Mouse (Mus musculus) adrenal gland, postnatal 10 days (tissue): ENCODE data around the gene Gdpgp1. TPM values are rescaled to one million over a fixed set of nuclear protein-coding genes. Genes with fewer than 3 reads are reported as not detected.

ENCODE experiments used
- DNase-seq: peaks from one replicate; pipeline ENCODE4 v3.0.0; 2021; ENCODE audit warnings: mixed read lengths
- total RNA-seq, 2 experiments: library from RNA; stranded (reverse); gene quantifications; 2 replicates each; pipeline ENCODE4 v1.2.3; 2021

The Gdpgp1 gene
- total RNA-seq, 2 experiments from 2014 or later, result 3.0 to 3.9 TPM

DNA sequence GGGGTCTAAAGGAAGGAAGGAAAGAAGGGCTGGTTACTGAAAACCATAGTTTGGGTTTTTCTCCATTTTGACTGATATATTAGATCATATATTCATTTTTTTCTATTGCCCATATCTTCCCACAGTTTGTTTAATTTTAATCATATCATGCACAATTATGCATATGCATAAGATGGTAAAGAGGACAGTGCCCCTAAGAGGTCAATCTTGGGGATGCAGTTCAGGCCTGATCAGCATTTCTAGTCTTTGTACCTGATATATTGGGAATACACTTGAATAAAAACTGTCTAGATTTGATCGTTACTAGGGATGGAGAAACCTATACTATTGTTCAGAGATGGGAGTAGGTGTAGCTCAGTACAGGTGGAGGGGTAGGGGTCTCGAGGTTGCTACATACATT lies 48.3 kb downstream of the Gdpgp1 start:
- DNase-seq, result no peak

DNA sequence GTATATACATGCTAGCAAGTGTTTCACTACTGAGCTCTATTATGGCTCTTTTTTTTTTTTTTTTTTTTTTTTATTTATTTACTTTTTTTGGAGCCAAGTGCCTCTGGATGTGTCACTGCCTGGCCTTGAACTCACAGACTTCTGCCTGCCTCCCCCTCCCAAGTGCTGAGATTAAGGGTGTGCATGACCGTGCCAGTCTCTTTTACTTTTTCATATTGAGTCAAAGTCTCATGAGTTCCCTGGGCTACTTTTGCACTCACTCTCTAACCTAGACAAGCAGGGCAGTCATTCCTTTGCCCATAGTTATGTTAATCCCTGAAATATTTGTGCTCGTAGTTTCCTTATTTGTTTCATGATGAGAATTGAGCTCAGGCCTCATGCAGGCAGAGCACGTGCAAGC lies 49.0 kb downstream of the Gdpgp1 start:
- peak; percentile 29 for DNase-seq

DNA sequence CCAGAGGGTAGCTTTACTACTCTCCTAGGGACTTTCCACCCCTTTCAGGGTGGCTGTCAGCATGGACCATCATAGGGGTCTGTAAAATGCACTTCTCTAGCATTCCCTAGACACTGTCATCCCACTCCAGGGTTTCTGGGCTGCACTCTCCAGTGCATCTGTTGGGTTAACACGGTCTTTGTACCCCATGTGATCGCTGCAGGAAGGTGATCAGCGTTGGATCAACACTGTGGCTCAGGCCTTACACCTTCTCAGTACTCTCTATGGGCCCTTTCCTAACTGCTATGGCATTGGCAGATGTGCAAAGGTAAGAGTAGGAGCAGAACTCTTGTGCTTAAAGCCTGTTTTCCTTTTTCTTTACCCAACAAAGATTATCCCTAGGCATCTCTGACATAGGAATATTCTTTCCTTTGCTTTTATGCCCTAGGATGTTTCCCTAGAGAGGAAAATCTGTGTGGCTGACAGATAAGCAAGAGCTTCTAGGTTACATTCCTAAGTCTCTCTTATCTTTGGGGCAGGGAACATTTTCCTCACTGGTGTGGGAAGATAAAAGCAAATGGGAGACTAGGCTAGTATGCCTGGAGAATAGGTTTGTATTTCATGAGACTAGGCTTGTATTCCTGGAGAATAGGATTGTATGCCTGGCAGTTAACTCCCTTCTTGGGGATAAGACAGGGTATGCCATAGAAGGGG lies 50.7 kb downstream of the Gdpgp1 start:
- no peak for DNase-seq

DNA sequence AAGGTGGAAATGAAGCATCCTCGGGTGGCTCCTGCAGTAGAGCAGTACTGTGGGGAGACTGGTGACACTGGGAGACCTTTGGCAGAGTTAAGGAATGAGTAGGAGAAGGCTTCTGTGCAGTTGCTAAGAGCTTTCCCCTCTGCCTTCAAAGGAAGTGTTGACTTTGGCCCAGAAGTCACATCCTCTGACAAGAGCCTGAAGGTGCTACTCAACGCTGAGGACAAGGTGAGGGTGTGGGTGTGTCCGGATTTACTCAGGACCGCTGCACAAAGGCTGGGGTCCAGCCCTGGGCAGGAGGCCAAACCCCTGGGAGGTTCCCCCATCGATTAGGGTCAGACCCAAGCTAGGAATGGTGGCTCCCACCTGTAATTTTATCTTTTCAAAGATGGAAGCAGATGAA lies 51.7 kb downstream of the Gdpgp1 start:
- no peak for DNase-seq

DNA sequence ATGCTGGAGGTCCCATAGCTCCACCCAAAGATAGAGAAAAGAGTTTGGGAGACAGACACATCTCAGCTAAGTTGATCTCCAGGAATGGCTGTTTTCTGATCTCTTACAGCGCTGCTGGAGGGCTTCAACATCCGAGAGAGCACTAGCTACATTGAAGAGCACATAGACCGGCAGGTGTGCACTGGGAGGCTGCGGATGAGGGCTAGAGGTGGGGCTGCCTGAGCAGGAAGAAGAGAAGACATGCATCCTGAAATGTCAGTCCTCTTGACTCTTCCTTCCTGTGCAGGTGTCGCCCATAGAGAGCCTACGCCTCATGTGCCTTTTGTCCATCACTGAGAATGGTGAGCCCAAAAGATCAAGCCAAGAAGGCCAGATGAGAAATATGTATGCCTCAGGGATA lies 53.1 kb downstream of the Gdpgp1 start:
- DNase-seq, result no peak

DNA sequence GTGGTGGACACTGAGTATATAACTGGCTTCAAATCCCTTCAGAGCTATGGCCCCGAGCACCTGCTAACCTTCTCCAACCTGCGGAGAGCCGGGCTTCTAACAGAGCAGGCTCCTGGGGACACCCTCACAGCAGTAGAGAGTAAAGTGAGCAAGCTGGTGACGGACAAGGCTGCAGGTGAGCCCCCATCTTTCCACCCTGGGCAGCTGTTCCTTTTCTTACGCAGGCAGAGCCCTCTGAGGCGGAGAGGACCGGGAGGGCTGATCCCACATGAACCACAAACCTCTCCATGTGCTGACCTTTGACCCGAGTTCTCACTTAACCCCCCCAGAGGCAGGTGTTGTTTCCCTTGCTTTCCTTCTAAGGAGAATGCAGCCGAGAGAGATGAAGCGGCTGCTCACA lies 55.1 kb downstream of the Gdpgp1 start:
- DNase-seq, result no peak

Other genes starting within 250 kb of the Gdpgp1 start
- gene Zfp710, start 208.1 kb upstream of the Gdpgp1 start, total RNA-seq, result 10 to 100 TPM; 18.7 to 26.9 TPM
- 100 to 1,000 TPM; 386 to 496 TPM for gene Idh2, start 117.5 kb upstream of the Gdpgp1 start, total RNA-seq
- 10 to 100 TPM; 39.0 to 44.3 TPM for gene Sema4b, start 46.0 kb upstream of the Gdpgp1 start, total RNA-seq
- gene Cib1, start 52 bp upstream of the Gdpgp1 start, total RNA-seq, result 10 to 100 TPM; 50.6 to 54.9 TPM
- 1 to 10 TPM; 1.1 to 1.8 TPM for gene Ttll13, start 13.5 kb downstream of the Gdpgp1 start, total RNA-seq
- 10 to 100 TPM; 38.7 to 47.4 TPM for gene Ngrn, start 28.4 kb downstream of the Gdpgp1 start, total RNA-seq
- 10 to 100 TPM; 14.5 to 18.3 TPM for gene Vps33b, start 36.8 kb downstream of the Gdpgp1 start, total RNA-seq
- 10 to 100 TPM; 38.9 to 43.4 TPM for gene Prc1, start 61.6 kb downstream of the Gdpgp1 start, total RNA-seq
- gene Rccd1, start 91.6 kb downstream of the Gdpgp1 start, total RNA-seq, result 10 to 100 TPM in 1 of 2 experiments, 1 to 10 TPM in 1; 8.4 to 13.8 TPM
- gene Unc45a, start 108.1 kb downstream of the Gdpgp1 start, total RNA-seq, result 10 to 100 TPM; 40.8 to 44.6 TPM
- 10 to 100 TPM; 45.3 to 54.8 TPM for gene Hddc3, start 110.2 kb downstream of the Gdpgp1 start, total RNA-seq
- gene Man2a2, start 138.5 kb downstream of the Gdpgp1 start, total RNA-seq, result 10 to 100 TPM; 56.2 to 93.5 TPM
- gene Fes, start 155.1 kb downstream of the Gdpgp1 start, total RNA-seq, result 10 to 100 TPM; 13.2 to 17.1 TPM
- 100 to 1,000 TPM; 113 to 129 TPM for gene Furin, start 172.6 kb downstream of the Gdpgp1 start, total RNA-seq